Mouse (Mus musculus) forebrain, embryonic 16.5 days (tissue): ENCODE data around the gene Pitpnm1. TPM values are rescaled to one million over a fixed set of nuclear protein-coding genes. Genes with fewer than 3 reads are reported as not detected.

ENCODE experiments used
- ATAC-seq: fragments of 200-750 bp; cut with Nextera tagmentation; 2 replicates; pipeline ENCODE4 v1.8.0; 2017; ENCODE audit warnings: mild to moderate bottlenecking, moderate library complexity
- H3K27ac ChIP-seq: fragments of 300-500 bp; sonication (generic); 2 replicates; pipeline ENCODE4 v1.5.1; 2014; ENCODE audit warnings: low read length, control low read depth
- H3K27me3 ChIP-seq: fragments of 300-500 bp; sonication (generic); replicated peaks from 2 replicates; pipeline ENCODE4 v1.6.1; 2014; ENCODE audit warnings: low read length; ENCODE audit not compliant: control insufficient read depth, insufficient read depth
- H3K36me3 ChIP-seq: fragments of 300-500 bp; sonication (generic); 2 replicates; pipeline ENCODE4 v1.6.1; 2014; ENCODE audit not compliant: control insufficient read depth, insufficient read depth
- H3K4me1 ChIP-seq: fragments of 300-500 bp; sonication (generic); replicated peaks from 2 replicates; pipeline ENCODE4 v1.6.1; 2014; ENCODE audit warnings: low read length; ENCODE audit not compliant: control insufficient read depth, insufficient read depth
- H3K4me2 ChIP-seq: fragments of 300-500 bp; sonication (generic); 2 replicates; pipeline ENCODE4 v1.6.1; 2014; ENCODE audit warnings: mild to moderate bottlenecking, low read length, control low read depth
- H3K4me3 ChIP-seq: fragments of 300-500 bp; sonication (generic); replicated peaks from 2 replicates; pipeline ENCODE4 v1.5.1; 2014; ENCODE audit warnings: mild to moderate bottlenecking, low read length, control low read depth
- H3K9ac ChIP-seq: fragments of 300-500 bp; sonication (generic); replicated peaks from 2 replicates; pipeline ENCODE4 v1.6.1; 2014; ENCODE audit warnings: low read depth, low read length, control low read depth
- H3K9me3 ChIP-seq: fragments of 300-500 bp; sonication (generic); 2 replicates; pipeline ENCODE4 v1.6.1; 2016; ENCODE audit warnings: low read length; ENCODE audit not compliant: control insufficient read depth
- WGBS: fragments of 180-500 bp; shearing (Covaris S2); extraction: QIAGEN DNeasy Blood & Tissue Kit; methylation state at CpG from one replicate; pipeline ENCODE4 v1.1.7; 2014; 5-methylcytosine and 5-hydroxymethylcytosine counted together
- polyA plus RNA-seq: library from polyadenylated mRNA; unstranded; fragments of >200 nt; fragmentation: Nextera tagmentation; extraction: Ambion mirVana; gene quantifications from 2 replicates; pipeline ENCODE4 v1.2.1, GENCODE M21; 2015

Gene Pitpnm1
- polyA plus RNA-seq, 1 experiment from 2014 or later, result 75.5 TPM

- Histone ChIP-seq H3K4me1 (peaks cover 22% of the 10 kb centered on the region), H3K27ac (no peak overlapping the region), H3K4me2 (no peak overlapping the region), H3K27me3 (no peaks in the 10 kb centered on the region), H3K9me3 (no peaks in the 10 kb centered on the region), H3K36me3 (peaks cover 6% of the 10 kb centered on the region; the same call in 1 of the 2 replicates), H3K4me3 (no peak overlapping the region), H3K9ac (no peak overlapping the region)
- ATAC-seq, result no peak
- 72% methylated on average over 5 of the region's 5 CpGs for WGBS
Measured at GRCm38 (mm10) chr19:4151488-4151860, 51.7 kb downstream of the Pitpnm1 start.

GRCm38 (mm10) chr19:4151898-4152297 is 52.1 kb downstream of the Pitpnm1 start:
- Histone ChIP-seq H3K4me2 (no peak overlapping the region), H3K9ac (no peak overlapping the region), H3K36me3 (peaks cover 10% of the 10 kb centered on the region), H3K4me3 (no peak overlapping the region), H3K27me3 (no peaks in the 10 kb centered on the region), H3K9me3 (no peaks in the 10 kb centered on the region), H3K27ac (no peak overlapping the region), H3K4me1 (peaks cover 22% of the 10 kb centered on the region)
- 88% methylated on average over 5 of the region's 5 CpGs for WGBS
- no peak for ATAC-seq

GRCm38 (mm10) chr19:4152445-4153231 is 52.8 kb downstream of the Pitpnm1 start:
- H3K27me3 ChIP-seq, result no peaks in the 10 kb centered on the region
- no peak overlapping the region for H3K27ac ChIP-seq
- H3K4me2 ChIP-seq, result no peak overlapping the region

GRCm38 (mm10) chr19:4153232-4153654 is 53.4 kb downstream of the Pitpnm1 start, which contains the start of gene Ptprcap:
Gene Ptprcap (plus strand): TSS chr19:4153604.
- H3K9me3 ChIP-seq, result no peaks in the 10 kb centered on the region
- H3K4me2 ChIP-seq, result no peak within 1 kb of the TSS
- peaks cover 15% of the 10 kb centered on the region for H3K4me1 ChIP-seq
- 81% methylated on average over 11 of the region's 11 CpGs for WGBS
- H3K27me3 ChIP-seq, result no peaks in the 10 kb centered on the region
- H3K9ac ChIP-seq, result no peak within 1 kb of the TSS
- peaks cover 12% of the 10 kb centered on the region for H3K36me3 ChIP-seq
- no peak within 1 kb of the TSS for H3K4me3 ChIP-seq
- no peak within 1 kb of the TSS for H3K27ac ChIP-seq
- ATAC-seq, result no peak

More at GRCm38 (mm10) chr19:4152445-4153231, 52.8 kb downstream of the Pitpnm1 start:
- Histone ChIP-seq H3K4me3 (no peak overlapping the region), H3K4me1 (peaks cover 21% of the 10 kb centered on the region), H3K9ac (no peak overlapping the region), H3K9me3 (no peaks in the 10 kb centered on the region), H3K36me3 (peaks cover 11% of the 10 kb centered on the region)
- WGBS, result 88% methylated on average over 8 of the region's 8 CpGs
- no peak for ATAC-seq

GRCm38 (mm10) chr19:4154437-4155222 is 54.8 kb downstream of the Pitpnm1 start:
- no peak for ATAC-seq
- peaks cover 24% of the 10 kb centered on the region for H3K36me3 ChIP-seq
- H3K4me2 ChIP-seq, result no peak overlapping the region

GRCm38 (mm10) chr19:4155223-4156072 is 55.6 kb downstream of the Pitpnm1 start:
- Histone ChIP-seq H3K4me2 (no peak overlapping the region), H3K36me3 (peaks cover 24% of the 10 kb centered on the region), H3K9ac (no peak overlapping the region), H3K27me3 (no peaks in the 10 kb centered on the region), H3K9me3 (no peaks in the 10 kb centered on the region), H3K27ac (no peak overlapping the region), H3K4me3 (no peak overlapping the region), H3K4me1 (no peaks in the 10 kb centered on the region)
- 70% methylated on average over 6 of the region's 6 CpGs for WGBS
- no peak for ATAC-seq

More at GRCm38 (mm10) chr19:4154437-4155222, 54.8 kb downstream of the Pitpnm1 start:
- H3K9me3 ChIP-seq, result no peaks in the 10 kb centered on the region
- H3K27me3 ChIP-seq, result no peaks in the 10 kb centered on the region
- no peak overlapping the region for H3K9ac ChIP-seq
- no peak overlapping the region for H3K4me3 ChIP-seq
- WGBS, result 85% methylated on average over 13 of the region's 13 CpGs
- H3K4me1 ChIP-seq, result peaks cover 7% of the 10 kb centered on the region
- H3K27ac ChIP-seq, result no peak overlapping the region

GRCm38 (mm10) chr19:4156073-4156579 is 56.3 kb downstream of the Pitpnm1 start:
- H3K4me2 ChIP-seq, result no peak overlapping the region
- peaks cover 21% of the 10 kb centered on the region for H3K36me3 ChIP-seq
- H3K4me1 ChIP-seq, result no peaks in the 10 kb centered on the region
- H3K4me3 ChIP-seq, result no peak overlapping the region
- no peaks in the 10 kb centered on the region for H3K9me3 ChIP-seq
- H3K27me3 ChIP-seq, result no peaks in the 10 kb centered on the region
- WGBS, result 69% methylated on average over 20 of the region's 20 CpGs
- H3K9ac ChIP-seq, result no peak overlapping the region
- H3K27ac ChIP-seq, result no peak overlapping the region
- ATAC-seq, result no peak

- Histone ChIP-seq H3K4me1 (peaks cover under 1% of the 10 kb centered on the region), H3K27me3 (no peaks in the 10 kb centered on the region), H3K9me3 (no peaks in the 10 kb centered on the region), H3K4me3 (no peak overlapping the region), H3K27ac (no peak overlapping the region), H3K4me2 (no peak overlapping the region), H3K9ac (no peak overlapping the region), H3K36me3 (peaks cover 18% of the 10 kb centered on the region)
- ATAC-seq, result no peak
- WGBS, result 85% methylated on average over 12 of the region's 12 CpGs
Measured at GRCm38 (mm10) chr19:4156771-4157170, 57.0 kb downstream of the Pitpnm1 start.
